Mouse (Mus musculus): Measurements from ENCODE around the gene Nlrp4b.
"Not testable (repeated sequence)": the region's sequence is repeated elsewhere in the genome, so short reads cannot be mapped to it uniquely, and the experiment has no call there.

The Nlrp4b gene

DNA sequence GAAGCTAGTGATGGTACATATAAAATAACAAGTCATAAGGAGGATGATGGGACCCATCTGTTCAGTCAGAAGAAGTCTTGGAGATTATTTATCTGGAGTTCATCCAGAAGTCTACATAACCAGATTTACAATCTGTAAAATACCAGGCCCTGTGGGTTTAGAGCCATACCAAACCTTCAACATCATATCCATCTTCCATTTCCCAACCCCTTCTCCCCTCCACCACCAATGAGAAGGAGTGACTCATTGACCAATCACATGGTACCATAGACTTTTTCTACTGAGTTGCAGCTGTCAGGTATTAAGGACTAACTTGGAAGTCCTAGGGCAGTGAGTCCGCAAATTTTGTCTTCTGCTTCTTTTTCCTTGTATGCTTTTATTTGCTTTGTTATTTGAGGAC is at the start of gene Nlrp4b:
Gene Nlrp4b (plus strand): TSS at position 301 of the 400 bp plus-strand sequence.
- no peak for DNase-seq

DNA sequence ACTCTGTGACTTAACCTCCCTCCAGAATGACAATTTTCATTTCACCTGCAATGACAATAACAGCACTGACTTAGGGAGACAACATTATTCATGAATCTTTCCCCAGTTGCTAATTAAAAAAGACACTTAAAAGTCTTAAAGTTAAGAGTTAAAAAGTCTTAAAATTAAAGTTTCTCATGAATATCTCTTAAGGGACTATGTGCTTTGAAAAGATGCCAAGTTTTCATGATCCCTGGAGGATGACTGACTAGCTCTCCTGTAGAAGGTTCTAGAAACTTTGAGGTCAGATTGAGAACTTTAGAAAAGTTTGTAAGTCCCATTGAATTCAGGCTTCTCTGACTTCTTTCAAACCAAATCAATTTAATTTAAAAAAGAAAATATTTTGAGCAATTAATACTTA is 66.7 kb downstream of the Nlrp4b start, which contains the start of gene Vmn1r71:
Gene Vmn1r71 (minus strand): TSS at position 101 of the 400 bp plus-strand sequence.
- no peak for DNase-seq

DNA sequence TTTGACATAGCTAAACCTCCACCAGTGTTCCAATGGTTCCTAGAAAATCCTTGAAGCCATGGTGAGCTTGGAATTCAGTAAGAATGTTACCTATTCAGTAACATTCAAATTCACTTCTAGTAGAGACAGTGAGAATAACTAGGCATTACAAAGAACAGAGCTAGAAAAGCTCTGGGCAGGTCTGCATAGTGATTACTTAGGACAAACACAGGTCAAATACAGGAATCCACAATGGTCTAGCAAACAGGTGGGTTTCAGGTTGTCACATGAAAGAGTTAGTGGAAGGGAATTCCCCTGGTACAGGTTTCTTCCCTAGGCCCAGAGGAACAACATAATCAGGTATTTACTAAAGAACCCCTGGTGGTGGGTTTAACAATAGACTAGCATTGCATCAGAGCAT is 70.0 kb downstream of the Nlrp4b start:
- DNase-seq: not testable (repeated sequence)
